In the genomic region with DNA sequence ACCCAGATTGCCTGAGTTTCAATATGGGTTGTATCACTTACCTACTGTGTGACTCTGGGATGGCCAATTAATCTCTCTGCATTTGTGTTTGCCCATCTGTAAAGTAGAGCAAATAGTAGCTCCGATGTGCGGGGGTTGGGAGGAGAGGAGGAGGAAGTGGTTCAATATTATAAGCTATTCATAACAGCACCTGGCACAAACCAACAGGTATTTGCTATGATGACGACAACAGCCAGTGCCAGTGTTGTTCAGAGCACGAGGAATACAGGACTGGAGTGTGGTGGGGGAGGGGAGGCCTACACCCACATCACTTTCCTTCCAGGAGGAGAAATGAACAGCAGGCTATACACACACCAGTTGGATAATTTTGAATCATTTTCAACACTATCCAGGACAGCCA, we compare ENCODE assay signal across 22 mouse cellular contexts.
DNase-seq lines count a peak whose midpoint lies in the region; ATAC-seq and TF ChIP-seq lines count a peak whose summit lies in the region.
"Had no signal": no experiment of that assay in that cellular context is flagged by ENCODE, and none has a peak within 500 bp of the region (broad histone marks: within the 10 kb centered on the region; RNA-seq: fewer than 3 reads in every experiment).

No protein-coding gene starts in this region.

- ATAC-seq in stomach, postnatal 0 days (ENCODE audit: low FRiP score, low TSS enrichment), result peak; percentile 92
- ATAC-seq in CD4-positive, CD25-positive, alpha-beta regulatory T cell, adult 4 months, result no peak
- no peak for ATAC-seq in neural tube, embryonic 15.5 days (ENCODE audit: low FRiP score)
- ATAC-seq: hindbrain, embryonic 16.5 days had no signal

- no peak overlapping the region for H3K9ac ChIP-seq in stomach, postnatal 0 days (ENCODE audit: low read length)
- no peak overlapping the region for H3K9ac ChIP-seq in neural tube, embryonic 15.5 days (replicated peaks)
- H3K9ac ChIP-seq: embryonic facial prominence, embryonic 13.5 days; heart, embryonic 13.5 days; liver, embryonic 13.5 days had no signal

- no peaks in the 10 kb centered on the region for H3K36me3 ChIP-seq in stomach, postnatal 0 days (ENCODE audit: control insufficient read depth, insufficient read depth, low read length)
- no peaks in the 10 kb centered on the region for H3K36me3 ChIP-seq in neural tube, embryonic 15.5 days
- H3K36me3 ChIP-seq: embryonic facial prominence, embryonic 13.5 days; forebrain, embryonic 10.5 days; G1E; heart, embryonic 13.5 days; limb, embryonic 10.5 days; liver, embryonic 13.5 days had no signal

- no peak overlapping the region for H3K27ac ChIP-seq in layer of hippocampus, adult 2 months
- no peak overlapping the region for H3K27ac ChIP-seq in stomach, postnatal 0 days (replicated peaks)
- H3K27ac ChIP-seq in neural tube, embryonic 15.5 days (replicated peaks), result no peak overlapping the region
- H3K27ac ChIP-seq: embryonic facial prominence, embryonic 13.5 days; forebrain, embryonic 10.5 days; heart, embryonic 13.5 days; kidney, postnatal 0 days; limb, embryonic 10.5 days; liver, embryonic 13.5 days had no signal

- 44% methylated on average over 4 of the region's 4 CpGs for WGBS in stomach, postnatal 0 days
- WGBS in neural tube, embryonic 15.5 days, result 66% methylated on average over 4 of the region's 4 CpGs

- peak; percentile 44 to 62 for DNase-seq in left cerebral cortex, adult 18-20 months (ENCODE audit: low spot score in 2 of 2)
- DNase-seq in left cerebral cortex, adult 11 months (ENCODE audit: low spot score), result no peak
- peak; percentile 42 to 57 for DNase-seq in layer of hippocampus, adult 2 months (ENCODE audit: low spot score in 2 of 2)
- peak; percentile 69 for DNase-seq in right cerebral cortex, adult 18-20 months
- DNase-seq in stomach, postnatal 0 days (ENCODE audit: low spot score), result peak; percentile 74
- no peak for DNase-seq in gastrocnemius, adult 8-10 months (ENCODE audit: low spot score in 2 of 2)
- DNase-seq: adrenal gland, postnatal 25 days; cerebellum, postnatal 36 days; gastrocnemius, postnatal 25 days; liver, embryonic 13.5 days; lung, postnatal 10 days; spleen, adult 18-20 months; thymus, adult 2 months had no signal

- H3K27me3 ChIP-seq in stomach, postnatal 0 days (ENCODE audit: control insufficient read depth, insufficient read depth, low read length), result no peaks in the 10 kb centered on the region
- H3K27me3 ChIP-seq in neural tube, embryonic 15.5 days (replicated peaks), result no peaks in the 10 kb centered on the region; the same call in 1 of the 2 replicates
- H3K27me3 ChIP-seq: embryonic facial prominence, embryonic 13.5 days; liver, embryonic 13.5 days had no signal

- no peak for TF ChIP-seq EP300 in stomach, postnatal 0 days (optimal IDR thresholded peaks at IDR 0.05)

- H3K4me2 ChIP-seq in stomach, postnatal 0 days (replicated peaks; ENCODE audit: low read depth), result no peak overlapping the region
- H3K4me2 ChIP-seq in neural tube, embryonic 15.5 days, result no peak overlapping the region
- H3K4me2 ChIP-seq: embryonic facial prominence, embryonic 13.5 days; heart, embryonic 13.5 days; liver, embryonic 13.5 days had no signal

- H3K4me3 ChIP-seq in layer of hippocampus, adult 2 months, result no peak overlapping the region
- no peak overlapping the region for H3K4me3 ChIP-seq in stomach, postnatal 0 days (ENCODE audit: low read depth, low read length)
- H3K4me3 ChIP-seq in neural tube, embryonic 15.5 days (replicated peaks), result no peak overlapping the region
- H3K4me3 ChIP-seq: embryonic facial prominence, embryonic 13.5 days; forebrain, embryonic 10.5 days; heart, embryonic 13.5 days; limb, embryonic 10.5 days; liver, embryonic 13.5 days had no signal

- no peaks in the 10 kb centered on the region for H3K9me3 ChIP-seq in stomach, postnatal 0 days (ENCODE audit: control insufficient read depth, low read length)
- no peaks in the 10 kb centered on the region for H3K9me3 ChIP-seq in neural tube, embryonic 15.5 days (replicated peaks)
- H3K9me3 ChIP-seq: embryonic facial prominence, embryonic 13.5 days; forebrain, embryonic 10.5 days; G1E; heart, embryonic 13.5 days; limb, embryonic 10.5 days; liver, embryonic 13.5 days had no signal

- TF ChIP-seq CTCF in layer of hippocampus, adult 2 months (conservative IDR thresholded peaks at IDR 0.05), result no peak
- TF ChIP-seq CTCF in stomach, postnatal 0 days (IDR thresholded peaks at IDR 0.05; ENCODE audit: low read depth), result no peak

- H3K4me1 ChIP-seq in stomach, postnatal 0 days (replicated peaks; ENCODE audit: control insufficient read depth, insufficient read depth), result no peaks in the 10 kb centered on the region
- H3K4me1 ChIP-seq in neural tube, embryonic 15.5 days, result no peaks in the 10 kb centered on the region
- H3K4me1 ChIP-seq: embryonic facial prominence, embryonic 13.5 days; limb, embryonic 10.5 days had no signal

Comparison
In these comparisons a context has a peak if more than half of its experiments do, and no peak if none do; other contexts are left out.
1. DNase-seq: peak in left cerebral cortex, adult 18-20 months (2 of 2), layer of hippocampus, adult 2 months (2 of 2), right cerebral cortex, adult 18-20 months (single experiment) and stomach, postnatal 0 days (single experiment); none in left cerebral cortex, adult 11 months (single experiment) and gastrocnemius, adult 8-10 months (0 of 2).